Mouse (Mus musculus) small intestine, adult 2 months (tissue): Measurements from ENCODE around the gene Prmt7.

ENCODE experiments used
- CTCF ChIP-seq: fragments of 200-500 bp; IDR thresholded peaks from 2 replicates; pipeline ENCODE4 v1.5.1; 2012; ENCODE audit warnings: low read depth, mild to moderate bottlenecking, control low read depth, inconsistent platforms, low read length, moderate library complexity, mixed read lengths; ENCODE audit not compliant: insufficient replicate concordance, insufficient read length; ENCODE audit errors: extremely low read depth
- POLR2A ChIP-seq: fragments of 200-500 bp; IDR thresholded peaks from 2 replicates; pipeline ENCODE4 v1.6.1; 2012; ENCODE audit warnings: low read depth, mild to moderate bottlenecking, control low read depth, inconsistent platforms, low read length, moderate library complexity

DNA sequence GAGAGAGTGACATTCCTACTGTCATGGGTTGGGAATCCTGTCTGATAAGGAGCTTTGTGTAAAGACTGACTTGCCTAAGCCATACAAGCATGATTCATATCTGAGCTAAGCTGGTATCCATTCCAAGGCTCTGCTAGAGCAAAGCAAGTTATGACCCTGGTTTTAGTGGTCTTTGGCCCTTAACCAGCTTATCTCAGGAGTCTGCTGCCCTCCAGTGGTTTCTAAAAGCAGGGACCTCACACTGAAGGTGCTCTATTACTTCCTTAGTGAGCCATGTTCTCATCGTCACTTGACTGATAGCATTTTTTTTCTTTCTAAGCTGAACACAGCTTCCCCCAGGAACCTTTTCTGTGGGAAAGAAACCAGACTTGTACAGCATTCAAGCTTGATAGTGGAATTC is 12.0 kb upstream of the Prmt7 start:
- no peak for TF ChIP-seq CTCF
- no peak for TF ChIP-seq POLR2A
